In genomic region chr6:91877885-91878651, GRCm38 (mm10) we compare ENCODE assay signal across 8 mouse cellular contexts. TPM values are rescaled to one million over a fixed set of nuclear protein-coding genes. Genes with fewer than 3 reads are reported as not detected.
DNase-seq lines count a peak whose midpoint lies in the region; ATAC-seq lines count a peak whose summit lies in the region.

Ccdc174 (plus strand) TSS chr6:91878053.

- peak; percentile 97 for DNase-seq in MEL-GATA-1-ER (ENCODE audit: extremely low read depth, low read depth)
- DNase-seq in cerebellum, adult 8-10 months = peak; percentile 91
- DNase-seq in forelimb bud, embryonic 11.5 days (ENCODE audit: low read depth, low spot score) = peak; percentile 99
- peak; percentile 89 for DNase-seq in layer of hippocampus, adult 9-10 months (ENCODE audit: low spot score)
- peak; percentile 51 for DNase-seq in ovary, postnatal 10 days (ENCODE audit: low spot score)
- peak; percentile 83 to 84 for DNase-seq in thymus, postnatal 10 days (ENCODE audit: low spot score in 2 of 2)

- H3K9me3 ChIP-seq in lung, embryonic 16.5 days (ENCODE audit: control insufficient read depth, low read length) = no peaks in the 10 kb centered on the region

- H3K27ac ChIP-seq in lung, embryonic 16.5 days (ENCODE audit: low read length) = peak within 1 kb of the TSS; percentile 47

- peak within 1 kb of the TSS; percentile 98 for H3K4me3 ChIP-seq in lung, embryonic 16.5 days (ENCODE audit: low read length)

- WGBS in lung, embryonic 16.5 days = under 1% methylated on average over 47 of the region's 47 CpGs

- peaks cover 7% of the 10 kb centered on the region for H3K36me3 ChIP-seq in lung, embryonic 16.5 days (ENCODE audit: control insufficient read depth, insufficient read depth, low read length)

- peak within 1 kb of the TSS; percentile 98 for H3K9ac ChIP-seq in lung, embryonic 16.5 days (ENCODE audit: low read length)

- no peaks in the 10 kb centered on the region for H3K27me3 ChIP-seq in lung, embryonic 16.5 days (ENCODE audit: control insufficient read depth, insufficient read depth, low read depth, low read length)

- ATAC-seq in hematopoietic stem cell, adult 5-6 weeks (replicated peaks in 1 of 2; ENCODE audit: insufficient read depth in 1 of 2, low FRiP score in 2 of 2, low TSS enrichment in 1 of 2, low read depth in 1 of 2, poor library complexity in 2 of 2, severe bottlenecking in 2 of 2) = peak; percentile 98
- ATAC-seq in lung, embryonic 16.5 days (ENCODE audit: low read depth) = peak; percentile 97

- peaks cover 7% of the 10 kb centered on the region for H3K4me1 ChIP-seq in lung, embryonic 16.5 days (replicated peaks; ENCODE audit: control insufficient read depth, insufficient read depth, low read length)

- peak within 1 kb of the TSS; percentile 86 for H3K4me2 ChIP-seq in lung, embryonic 16.5 days (ENCODE audit: low read depth, low read length)

RNA-seq across cellular contexts. Expression of gene Ccdc174, which starts in this region (rescaled TPM):
- 71.7 and 104 TPM in 2 replicates for total RNA-seq in hematopoietic stem cell, adult 5-6 weeks (2017)
- polyA plus RNA-seq in lung, embryonic 16.5 days (2015; fragmentation: Nextera tagmentation; extraction: Ambion mirVana) = 28.4 and 35.5 TPM in 2 replicates

Comparison
In these comparisons a context has a peak if more than half of its experiments do, and no peak if none do; other contexts are left out.
1. Peak in every context shown above with its lines: DNase-seq, ATAC-seq, H3K4me3 ChIP-seq and H3K27ac ChIP-seq.